Mouse (Mus musculus): ENCODE measurements at regions not wholly inside any gene's neighbourhood (a gene's known extent, or its start where the extent isn't known, plus 50 kb on each side); places are given as distances from the start of the nearest gene placed in this dataset.

DNA sequence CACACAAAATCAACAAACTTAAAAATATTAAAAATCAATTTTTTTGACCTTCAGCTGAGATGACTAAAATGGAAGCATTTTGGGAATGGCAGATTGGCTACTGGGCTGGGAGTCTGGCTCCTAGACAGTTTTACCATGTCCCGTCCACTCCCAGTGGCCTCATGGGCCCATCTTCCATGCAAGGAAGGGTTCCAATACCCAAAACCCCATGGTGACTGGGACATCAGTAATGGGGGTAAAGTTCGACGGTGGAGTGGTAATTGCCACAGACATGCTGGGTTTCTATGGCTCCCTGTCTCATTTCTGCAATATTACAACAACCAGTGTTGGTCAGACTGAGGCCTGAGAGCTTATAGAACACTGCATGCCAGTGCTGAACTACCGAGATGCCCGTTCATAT, 82.2 kb downstream of the Il20rb start:
- Histone ChIP-seq H3K4me1 (ENCODE audit: control insufficient read depth, insufficient read depth, low read length) (no peaks in the 10 kb centered on the region), H3K9me3 (ENCODE audit: control insufficient read depth, low read length) (no peaks in the 10 kb centered on the region), H3K9ac (ENCODE audit: low read length) (no peak overlapping the region), H3K4me2 (ENCODE audit: low read depth, severe bottlenecking) (no peak overlapping the region), H3K27me3 (ENCODE audit: control insufficient read depth, insufficient read depth, low read length) (no peaks in the 10 kb centered on the region), H3K27ac (replicated peaks; ENCODE audit: low read depth, low read length) (no peak overlapping the region), H3K36me3 (ENCODE audit: control insufficient read depth, insufficient read depth, low read length) (no peaks in the 10 kb centered on the region), H3K4me3 (ENCODE audit: low read depth, low read length) (no peak overlapping the region)
- no peak for ATAC-seq (ENCODE audit: insufficient number of reproducible peaks, low FRiP score, low TSS enrichment, low read depth)
- DNase-seq (ENCODE audit: low spot score) = no peak
- 85% methylated on average over 5 of the region's 5 CpGs for WGBS

DNA sequence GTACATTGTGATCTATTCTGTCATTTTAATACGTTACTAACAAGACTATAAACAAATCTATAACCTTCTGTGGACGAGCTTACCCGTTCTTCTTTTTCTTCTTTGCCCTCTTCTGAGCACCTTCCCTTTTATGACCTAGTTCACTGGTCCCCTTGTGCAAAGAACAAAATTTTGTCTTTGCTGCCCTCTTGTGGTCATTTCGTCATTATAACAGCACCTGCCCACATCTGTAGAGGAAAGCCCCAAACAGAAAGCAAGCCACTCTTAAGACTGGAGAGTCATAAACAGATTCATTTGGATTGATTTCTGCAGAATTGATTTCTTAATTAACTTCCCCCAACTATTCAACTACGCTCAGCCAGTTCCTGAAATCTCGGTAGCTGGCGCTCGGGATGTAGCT, 86.2 kb downstream of the Il20rb start:
- peak; percentile 69 for DNase-seq (ENCODE audit: low spot score)
- Histone ChIP-seq H3K4me1 (ENCODE audit: control insufficient read depth, insufficient read depth, low read length) (no peaks in the 10 kb centered on the region), H3K9me3 (ENCODE audit: control insufficient read depth, low read length) (no peaks in the 10 kb centered on the region), H3K9ac (ENCODE audit: low read length) (no peak overlapping the region), H3K4me2 (ENCODE audit: low read depth, severe bottlenecking) (no peak overlapping the region), H3K27ac (replicated peaks; ENCODE audit: low read depth, low read length) (no peak overlapping the region), H3K27me3 (ENCODE audit: control insufficient read depth, insufficient read depth, low read length) (no peaks in the 10 kb centered on the region), H3K36me3 (ENCODE audit: control insufficient read depth, insufficient read depth, low read length) (no peaks in the 10 kb centered on the region), H3K4me3 (ENCODE audit: low read depth, low read length) (no peak overlapping the region)
- 26% methylated on average over 8 of the region's 8 CpGs for WGBS
- ATAC-seq (ENCODE audit: insufficient number of reproducible peaks, low FRiP score, low TSS enrichment, low read depth) = peak; percentile 75; the same call in 1 of the 2 replicates

DNA sequence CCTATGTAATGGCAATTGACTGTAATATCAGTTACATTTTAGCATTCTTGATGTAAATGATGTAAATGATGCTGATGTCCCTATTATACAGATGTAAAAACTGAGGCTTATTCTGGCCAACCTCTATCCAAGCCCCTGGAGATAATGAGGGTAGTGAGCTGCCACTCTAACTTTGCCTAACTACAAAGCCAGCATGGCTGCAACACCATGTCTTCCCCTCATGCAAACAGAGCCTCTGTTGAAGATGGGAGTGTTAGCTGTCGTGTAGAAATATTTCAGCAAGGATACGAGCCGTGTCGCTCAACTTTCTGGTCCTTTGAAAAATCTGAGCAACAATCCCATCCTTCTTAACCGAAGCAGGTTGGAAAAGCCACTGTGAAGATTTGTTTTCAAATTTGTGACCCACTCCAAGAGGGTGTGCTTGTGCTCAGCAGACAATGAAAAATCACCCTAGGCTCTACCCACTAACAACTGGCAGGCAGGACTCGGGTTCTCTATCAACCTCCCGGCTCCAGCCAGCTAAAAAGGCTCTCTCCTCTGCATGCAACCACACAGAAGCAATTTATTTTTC, 90.2 kb downstream of the Il20rb start:
- ATAC-seq (ENCODE audit: insufficient number of reproducible peaks, low FRiP score, low TSS enrichment, low read depth) (no peak), DNase-seq (ENCODE audit: low spot score) (no peak)
- Histone ChIP-seq H3K9ac (ENCODE audit: low read length) (no peak overlapping the region), H3K36me3 (ENCODE audit: control insufficient read depth, insufficient read depth, low read length) (no peaks in the 10 kb centered on the region), H3K27ac (replicated peaks; ENCODE audit: low read depth, low read length) (no peak overlapping the region), H3K4me2 (ENCODE audit: low read depth, severe bottlenecking) (no peak overlapping the region), H3K9me3 (ENCODE audit: control insufficient read depth, low read length) (no peaks in the 10 kb centered on the region), H3K4me3 (ENCODE audit: low read depth, low read length) (no peak overlapping the region), H3K4me1 (ENCODE audit: control insufficient read depth, insufficient read depth, low read length) (no peaks in the 10 kb centered on the region), H3K27me3 (ENCODE audit: control insufficient read depth, insufficient read depth, low read length) (no peaks in the 10 kb centered on the region)
- WGBS = 91% methylated on average over 7 of the region's 7 CpGs

DNA sequence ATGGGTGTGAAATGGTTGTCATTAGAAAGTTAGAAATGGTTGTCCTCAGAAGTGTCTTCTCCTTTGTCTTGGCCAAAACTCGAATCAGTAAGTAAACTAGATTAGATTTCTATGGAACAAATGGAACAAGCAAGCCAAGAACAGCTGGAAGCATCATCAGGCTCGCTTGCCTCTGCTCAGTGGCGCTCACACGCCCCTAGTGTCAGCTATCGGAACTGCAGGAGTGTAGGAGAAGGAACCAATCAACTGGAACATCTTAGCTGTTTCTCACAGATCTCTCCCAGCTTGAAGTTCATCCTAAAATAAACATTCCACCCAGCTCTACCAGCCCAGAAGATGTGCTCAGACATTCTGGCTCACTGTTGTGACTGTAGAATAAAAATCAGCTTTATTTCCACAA, 90.9 kb downstream of the Il20rb start:
- ATAC-seq (ENCODE audit: insufficient number of reproducible peaks, low FRiP score, low TSS enrichment, low read depth) = no peak

DNA sequence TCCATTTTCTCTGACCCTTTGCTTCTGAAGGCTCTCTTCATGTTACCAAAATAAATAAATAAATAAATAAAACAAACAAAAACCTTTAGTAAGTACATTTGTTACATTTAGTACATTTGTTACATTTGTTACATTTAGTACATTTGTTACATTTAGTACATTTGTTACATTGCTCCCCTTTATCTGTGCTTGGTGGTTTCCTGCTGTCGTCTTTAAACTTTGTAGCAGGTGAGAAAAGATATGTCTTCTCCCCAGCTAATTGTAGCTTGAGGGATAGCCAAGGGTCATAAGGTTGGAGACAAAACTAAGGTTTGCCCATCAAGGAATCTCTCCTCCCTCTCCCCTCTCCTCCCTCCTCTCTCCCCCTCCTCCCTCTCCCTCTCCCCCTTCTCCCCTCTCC, 92.0 kb downstream of the Il20rb start:
- WGBS = 85% methylated on average over 1 of the region's 1 CpGs
- no peak overlapping the region for H3K4me2 ChIP-seq (ENCODE audit: low read depth, severe bottlenecking)
- no peak overlapping the region for H3K9ac ChIP-seq (ENCODE audit: low read length)
- no peaks in the 10 kb centered on the region for H3K27me3 ChIP-seq (ENCODE audit: control insufficient read depth, insufficient read depth, low read length)
- ATAC-seq (ENCODE audit: insufficient number of reproducible peaks, low FRiP score, low TSS enrichment, low read depth) (no peak), DNase-seq (ENCODE audit: low spot score) (no peak)
- no peak overlapping the region for H3K27ac ChIP-seq (replicated peaks; ENCODE audit: low read depth, low read length)
- H3K36me3 ChIP-seq (ENCODE audit: control insufficient read depth, insufficient read depth, low read length) = no peaks in the 10 kb centered on the region
- H3K4me3 ChIP-seq (ENCODE audit: low read depth, low read length) = no peak overlapping the region
- no peaks in the 10 kb centered on the region for H3K4me1 ChIP-seq (ENCODE audit: control insufficient read depth, insufficient read depth, low read length)
- H3K9me3 ChIP-seq (ENCODE audit: control insufficient read depth, low read length) = no peaks in the 10 kb centered on the region

More for the DNA sequence above, 90.9 kb downstream of the Il20rb start:
- WGBS = 4% methylated on average over 5 of the region's 5 CpGs
- Histone ChIP-seq H3K4me3 (ENCODE audit: low read depth, low read length) (no peak overlapping the region), H3K9ac (ENCODE audit: low read length) (no peak overlapping the region), H3K27me3 (ENCODE audit: control insufficient read depth, insufficient read depth, low read length) (no peaks in the 10 kb centered on the region), H3K36me3 (ENCODE audit: control insufficient read depth, insufficient read depth, low read length) (no peaks in the 10 kb centered on the region), H3K9me3 (ENCODE audit: control insufficient read depth, low read length) (no peaks in the 10 kb centered on the region), H3K27ac (replicated peaks; ENCODE audit: low read depth, low read length) (no peak overlapping the region), H3K4me2 (ENCODE audit: low read depth, severe bottlenecking) (no peak overlapping the region), H3K4me1 (ENCODE audit: control insufficient read depth, insufficient read depth, low read length) (no peaks in the 10 kb centered on the region)
- peak; percentile 91 for DNase-seq (ENCODE audit: low spot score)

DNA sequence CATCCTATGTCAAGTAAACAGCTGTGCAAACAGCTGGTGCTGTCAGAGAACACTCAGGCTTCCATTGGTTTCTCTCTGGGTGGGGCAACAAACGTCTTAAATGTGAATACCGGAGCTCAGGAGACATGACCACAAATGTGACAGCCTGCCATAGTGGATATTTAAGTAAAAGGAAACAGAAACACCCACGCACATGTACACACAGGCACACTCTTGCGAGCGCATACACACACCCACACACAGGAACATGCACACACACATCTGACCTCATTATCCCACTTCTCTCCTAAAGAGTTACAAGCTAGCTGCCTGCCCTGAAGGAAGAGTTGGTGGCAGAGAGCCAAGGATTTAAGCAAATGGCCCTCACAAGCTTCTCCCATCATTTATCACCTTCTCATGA, 92.4 kb downstream of the Il20rb start:
- no peak for ATAC-seq (ENCODE audit: insufficient number of reproducible peaks, low FRiP score, low TSS enrichment, low read depth)
- H3K27ac ChIP-seq (replicated peaks; ENCODE audit: low read depth, low read length) = no peak overlapping the region
- no peaks in the 10 kb centered on the region for H3K27me3 ChIP-seq (ENCODE audit: control insufficient read depth, insufficient read depth, low read length)
- H3K4me2 ChIP-seq (ENCODE audit: low read depth, severe bottlenecking) = no peak overlapping the region
- H3K9me3 ChIP-seq (ENCODE audit: control insufficient read depth, low read length) = no peaks in the 10 kb centered on the region
- H3K36me3 ChIP-seq (ENCODE audit: control insufficient read depth, insufficient read depth, low read length) = no peaks in the 10 kb centered on the region
- H3K9ac ChIP-seq (ENCODE audit: low read length) = no peak overlapping the region
- DNase-seq (ENCODE audit: low spot score) = no peak
- 81% methylated on average over 5 of the region's 5 CpGs for WGBS
- no peaks in the 10 kb centered on the region for H3K4me1 ChIP-seq (ENCODE audit: control insufficient read depth, insufficient read depth, low read length)
- H3K4me3 ChIP-seq (ENCODE audit: low read depth, low read length) = no peak overlapping the region

DNA sequence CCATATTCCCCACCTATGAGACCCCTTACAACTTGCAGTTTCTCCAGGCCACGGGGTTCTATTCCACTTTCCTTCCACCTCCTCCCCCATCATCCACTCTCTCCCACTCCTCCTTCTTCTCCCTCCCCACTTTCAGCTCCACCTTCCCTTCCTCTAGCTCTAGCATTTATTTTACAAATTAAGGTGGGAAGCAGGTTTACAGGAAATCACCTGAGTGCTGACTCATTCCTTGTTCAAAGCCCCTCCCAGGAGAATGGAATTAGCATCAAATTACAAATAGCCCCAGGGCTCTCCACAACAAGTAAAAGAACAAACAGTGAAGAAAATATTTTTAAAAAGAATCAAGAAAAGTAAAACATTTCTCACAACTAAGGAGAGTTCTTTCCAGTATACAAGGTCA, 94.3 kb downstream of the Il20rb start:
- Histone ChIP-seq H3K4me2 (ENCODE audit: low read depth, severe bottlenecking) (no peak overlapping the region), H3K4me1 (ENCODE audit: control insufficient read depth, insufficient read depth, low read length) (no peaks in the 10 kb centered on the region), H3K9ac (ENCODE audit: low read length) (no peak overlapping the region), H3K4me3 (ENCODE audit: low read depth, low read length) (no peak overlapping the region), H3K36me3 (ENCODE audit: control insufficient read depth, insufficient read depth, low read length) (no peaks in the 10 kb centered on the region), H3K27me3 (ENCODE audit: control insufficient read depth, insufficient read depth, low read length) (no peaks in the 10 kb centered on the region), H3K9me3 (ENCODE audit: control insufficient read depth, low read length) (no peaks in the 10 kb centered on the region), H3K27ac (replicated peaks; ENCODE audit: low read depth, low read length) (no peak overlapping the region)
- DNase-seq (ENCODE audit: low spot score) (no peak), ATAC-seq (ENCODE audit: insufficient number of reproducible peaks, low FRiP score, low TSS enrichment, low read depth) (no peak)
- WGBS = 24% methylated on average over 1 of the region's 1 CpGs

DNA sequence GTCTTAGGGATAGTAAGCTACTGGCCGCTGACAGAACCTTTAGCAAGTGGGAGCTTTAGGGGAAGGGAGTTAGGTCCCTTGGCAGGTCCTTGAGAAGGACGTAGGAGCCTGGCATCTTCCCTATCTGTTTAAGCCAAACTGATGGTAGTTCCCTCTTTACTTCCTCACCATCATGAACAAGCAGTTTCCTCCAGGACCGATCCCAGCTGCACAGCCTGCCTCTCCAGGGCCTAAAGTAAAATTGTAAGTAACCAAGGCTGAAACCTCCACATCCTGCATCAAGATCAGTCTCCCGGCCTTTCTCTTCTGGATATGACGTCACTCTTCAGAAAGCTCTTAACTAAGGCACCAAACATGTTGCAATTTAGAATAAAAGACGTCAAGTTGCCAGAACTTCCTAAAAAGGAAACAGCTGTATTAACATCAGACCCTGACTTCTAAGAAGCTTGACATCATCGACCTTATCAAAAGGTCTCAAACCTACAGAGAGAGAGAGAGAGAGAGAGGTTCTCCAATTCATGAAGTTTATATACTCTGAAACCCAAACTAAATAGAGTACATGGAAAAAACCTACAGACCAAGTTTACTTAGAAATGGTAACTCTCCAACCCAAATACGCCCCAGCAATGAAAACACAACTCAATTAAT, 94.9 kb downstream of the Il20rb start:
- DNase-seq (ENCODE audit: low spot score) (no peak), ATAC-seq (ENCODE audit: insufficient number of reproducible peaks, low FRiP score, low TSS enrichment, low read depth) (no peak)
- no peak overlapping the region for H3K4me2 ChIP-seq (ENCODE audit: low read depth, severe bottlenecking)
- no peaks in the 10 kb centered on the region for H3K27me3 ChIP-seq (ENCODE audit: control insufficient read depth, insufficient read depth, low read length)
- WGBS = 79% methylated on average over 8 of the region's 8 CpGs
- H3K27ac ChIP-seq (replicated peaks; ENCODE audit: low read depth, low read length) = no peak overlapping the region
- no peaks in the 10 kb centered on the region for H3K36me3 ChIP-seq (ENCODE audit: control insufficient read depth, insufficient read depth, low read length)
- H3K4me1 ChIP-seq (ENCODE audit: control insufficient read depth, insufficient read depth, low read length) = no peaks in the 10 kb centered on the region
- H3K9me3 ChIP-seq (ENCODE audit: control insufficient read depth, low read length) = no peaks in the 10 kb centered on the region
- no peak overlapping the region for H3K9ac ChIP-seq (ENCODE audit: low read length)
- no peak overlapping the region for H3K4me3 ChIP-seq (ENCODE audit: low read depth, low read length)

DNA sequence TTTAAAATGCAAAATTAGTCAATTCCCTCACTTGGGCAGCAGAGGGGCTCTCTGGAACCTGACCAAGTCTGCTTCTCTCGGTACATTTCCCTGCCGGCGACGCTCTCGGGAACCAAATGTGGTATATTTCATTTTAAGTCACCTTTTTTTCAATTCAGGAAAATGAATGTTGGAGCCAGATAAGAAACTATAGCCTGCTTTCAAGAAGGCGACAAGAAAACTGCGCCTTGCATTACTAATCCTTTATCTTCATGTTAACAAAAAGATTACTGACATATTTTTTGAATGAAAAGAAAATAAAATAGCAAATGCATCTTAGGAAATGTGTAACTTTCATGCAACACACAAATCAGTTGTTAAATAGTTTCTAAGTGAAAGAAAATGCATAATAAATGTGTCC, 98.2 kb downstream of the Il20rb start:
- Histone ChIP-seq H3K9ac (ENCODE audit: low read length) (no peak overlapping the region), H3K4me3 (ENCODE audit: low read depth, low read length) (no peak overlapping the region), H3K4me2 (ENCODE audit: low read depth, severe bottlenecking) (no peak overlapping the region), H3K36me3 (ENCODE audit: control insufficient read depth, insufficient read depth, low read length) (no peaks in the 10 kb centered on the region), H3K9me3 (ENCODE audit: control insufficient read depth, low read length) (no peaks in the 10 kb centered on the region), H3K4me1 (ENCODE audit: control insufficient read depth, insufficient read depth, low read length) (no peaks in the 10 kb centered on the region), H3K27ac (replicated peaks; ENCODE audit: low read depth, low read length) (no peak overlapping the region), H3K27me3 (ENCODE audit: control insufficient read depth, insufficient read depth, low read length) (no peaks in the 10 kb centered on the region)
- ATAC-seq (ENCODE audit: insufficient number of reproducible peaks, low FRiP score, low TSS enrichment, low read depth) (no peak), DNase-seq (ENCODE audit: low spot score) (no peak)
- 93% methylated on average over 7 of the region's 7 CpGs for WGBS

Data from limb, embryonic 11.5 days (tissue).